Mouse (Mus musculus) gastrocnemius, postnatal 4 days (tissue): ENCODE results near the gene Sorcs1. TPM values are rescaled to one million over a fixed set of nuclear protein-coding genes. Genes with fewer than 3 reads are reported as not detected.

Experiments used
- microRNA-seq: library from miRNA; unstranded; fragments of <30 nt; microRNA quantifications from one replicate; pipeline ENCODE4 v1.2.0, GENCODE M21; 2021
- total RNA-seq, 2 experiments: library from RNA; stranded (reverse); gene quantifications; 2 replicates each; pipeline ENCODE4 v1.2.3; 2021

The Sorcs1 gene
- total RNA-seq, 2 experiments from 2014 or later, result 1.6 to 2.4 TPM

Small RNAs within 50 kb of the gene (microRNA-seq; reads per million reads assigned to microRNA genes)
- gene Gm27749, result not detected
